Mouse (Mus musculus): ENCODE data around the gene Nop58.

GRCm38 (mm10) chr1:59762651-59763163 lies 77.9 kb downstream of the Nop58 start:
- TF ChIP-seq CTCF (IDR thresholded peaks at IDR 0.05): no peak
- no peak for TF ChIP-seq EP300 (IDR thresholded peaks at IDR 0.05)
